Mouse (Mus musculus): Measurements from ENCODE around the gene Upk3b.

GRCm38 (mm10) chr5:136026859-136027258 is 11.4 kb upstream of the Upk3b start:
- no peak for TF ChIP-seq CTCF (IDR thresholded peaks at IDR 0.05)
- no peak for TF ChIP-seq EP300 (IDR thresholded peaks at IDR 0.05)

Measured in lung, postnatal 0 days (tissue).